ENCODE assay signal across 35 mouse cellular contexts in genomic region chr7:5099796-5100195, GRCm38 (mm10). TPM values are rescaled to one million over a fixed set of nuclear protein-coding genes. Genes with fewer than 3 reads are reported as not detected.
DNase-seq lines count a peak whose midpoint lies in the region; ATAC-seq and TF ChIP-seq lines count a peak whose summit lies in the region.
"Had no signal": no experiment of that assay in that cellular context is flagged by ENCODE, and none has a peak within 500 bp of the region (broad histone marks: within the 10 kb centered on the region; RNA-seq: fewer than 3 reads in every experiment).

No protein-coding gene starts in this region.

- no peak overlapping the region for H3K4me2 ChIP-seq in hindbrain, postnatal 0 days (ENCODE audit: low read depth, low read length)
- no peak overlapping the region for H3K4me2 ChIP-seq in hindbrain, embryonic 13.5 days
- H3K4me2 ChIP-seq: embryonic facial prominence, embryonic 13.5 days; forebrain, embryonic 13.5 days; heart, embryonic 13.5 days; limb, embryonic 13.5 days; liver, embryonic 12.5 days; lung, embryonic 14.5 days; midbrain, embryonic 13.5 days had no signal

- H3K9ac ChIP-seq in hindbrain, postnatal 0 days (replicated peaks; ENCODE audit: low read length) = no peak overlapping the region
- no peak overlapping the region for H3K9ac ChIP-seq in hindbrain, embryonic 13.5 days
- H3K9ac ChIP-seq: embryonic facial prominence, embryonic 13.5 days; forebrain, embryonic 13.5 days; heart, embryonic 13.5 days; limb, embryonic 13.5 days; liver, embryonic 12.5 days; lung, embryonic 14.5 days; midbrain, embryonic 13.5 days had no signal

- no peak for TF ChIP-seq CTCF in hindbrain, postnatal 0 days (IDR thresholded peaks at IDR 0.05; ENCODE audit: low read depth)

- peaks cover 28% of the 10 kb centered on the region for H3K36me3 ChIP-seq in hindbrain, postnatal 0 days (ENCODE audit: insufficient read depth, low read length)
- peaks cover 52% of the 10 kb centered on the region for H3K36me3 ChIP-seq in hindbrain, embryonic 13.5 days

- ATAC-seq in hindbrain, postnatal 0 days = no peak
- no peak for ATAC-seq in hindbrain, embryonic 13.5 days (ENCODE audit: low FRiP score)
- ATAC-seq: forebrain, embryonic 13.5 days; liver, embryonic 12.5 days; midbrain, embryonic 13.5 days had no signal

- 91% methylated on average over 3 of the region's 3 CpGs for WGBS in hindbrain, postnatal 0 days
- WGBS in hindbrain, embryonic 13.5 days = 87% methylated on average over 3 of the region's 3 CpGs

- no peaks in the 10 kb centered on the region for H3K9me3 ChIP-seq in hindbrain, postnatal 0 days (ENCODE audit: low read length)
- no peaks in the 10 kb centered on the region for H3K9me3 ChIP-seq in hindbrain, embryonic 13.5 days
- H3K9me3 ChIP-seq: embryonic facial prominence, embryonic 13.5 days; forebrain, embryonic 13.5 days; heart, embryonic 13.5 days; limb, embryonic 13.5 days; liver, embryonic 12.5 days; midbrain, embryonic 13.5 days had no signal

- H3K4me1 ChIP-seq in hindbrain, postnatal 0 days (ENCODE audit: insufficient read depth, low read length) = no peaks in the 10 kb centered on the region
- no peaks in the 10 kb centered on the region for H3K4me1 ChIP-seq in hindbrain, embryonic 13.5 days (replicated peaks)
- H3K4me1 ChIP-seq: embryonic facial prominence, embryonic 13.5 days; forebrain, embryonic 13.5 days; heart, embryonic 13.5 days; limb, embryonic 13.5 days; liver, embryonic 12.5 days; midbrain, embryonic 13.5 days had no signal

- DNase-seq in hindbrain, postnatal 0 days (ENCODE audit: low spot score) = peak; percentile 5
- DNase-seq in 416B (ENCODE audit: low read depth) (peak; percentile 27), ES-CJ7 (ENCODE audit: low read depth, low spot score) (peak; percentile 29)
- DNase-seq in brain, adult 2 months (ENCODE audit: low read depth, low spot score) = peak; percentile 65
- DNase-seq in embryo, embryonic 10.5 days (ENCODE audit: low spot score) = no peak
- no peak for DNase-seq in ovary, postnatal 36 days (ENCODE audit: low spot score)
- DNase-seq: adrenal gland, postnatal 14 days; cerebellum, adult 11 months; cerebellum, postnatal 10 days; gastrocnemius, postnatal 36 days; heart, adult 2 months; heart, postnatal 14 days; kidney, adult 2 months; kidney, postnatal 25 days; layer of hippocampus, adult 9-11 months; lung, embryonic 14.5 days; right cerebral cortex, postnatal 25 days; spleen, adult 18-20 months; thymus, postnatal 14 days had no signal

- no peak overlapping the region for H3K4me3 ChIP-seq in hindbrain, postnatal 0 days (ENCODE audit: low read length)
- H3K4me3 ChIP-seq in hindbrain, embryonic 13.5 days = no peak overlapping the region
- H3K4me3 ChIP-seq: embryonic facial prominence, embryonic 13.5 days; erythroblast, embryonic 14.5 days; forebrain, embryonic 13.5 days; heart, adult 2 months; heart, embryonic 13.5 days; limb, embryonic 13.5 days; liver, embryonic 12.5 days; megakaryocyte, embryonic 14.5 days; midbrain, embryonic 13.5 days had no signal

- no peaks in the 10 kb centered on the region for H3K27me3 ChIP-seq in hindbrain, postnatal 0 days (ENCODE audit: insufficient read depth, low read length)
- no peaks in the 10 kb centered on the region for H3K27me3 ChIP-seq in hindbrain, embryonic 13.5 days
- H3K27me3 ChIP-seq: embryonic facial prominence, embryonic 13.5 days; forebrain, embryonic 13.5 days; heart, embryonic 13.5 days; limb, embryonic 13.5 days; liver, embryonic 12.5 days; midbrain, embryonic 13.5 days had no signal

- H3K27ac ChIP-seq in hindbrain, postnatal 0 days = no peak overlapping the region
- no peak overlapping the region for H3K27ac ChIP-seq in hindbrain, embryonic 13.5 days
- H3K27ac ChIP-seq: embryonic facial prominence, embryonic 13.5 days; forebrain, embryonic 13.5 days; heart, adult 2 months; heart, embryonic 13.5 days; limb, embryonic 13.5 days; liver, embryonic 12.5 days; midbrain, embryonic 13.5 days had no signal

RNA-seq across cellular contexts. Expression of gene Rfpl4, which starts 17.0 kb away (rescaled TPM):
- total RNA-seq in hindbrain, postnatal 0 days (2014; rRNA removed) = not detected in 2 replicates
- polyA plus RNA-seq in hindbrain, postnatal 0 days (2015; fragmentation: Nextera tagmentation; extraction: Ambion mirVana) = 0.16 TPM in 1 of 2 replicates, not detected in the other
- not detected in 2 replicates for polyA plus RNA-seq in hindbrain, embryonic 13.5 days (2015; fragmentation: Nextera tagmentation; extraction: Ambion mirVana)
- total RNA-seq: adrenal gland, postnatal 14 days; gastrocnemius, postnatal 36 days; heart, adult 2 months; heart, postnatal 14 days; left cerebral cortex, adult 18-20 months; left cerebral cortex, postnatal 25 days; MEL had no signal
- polyA plus RNA-seq: cortical plate, adult 2 months; embryonic facial prominence, embryonic 13.5 days; erythroblast, embryonic 14.5 days; forebrain, embryonic 13.5 days; heart, adult 2 months; hindbrain, embryonic 11.5 days; kidney, adult 2 months; limb, embryonic 13.5 days; liver, embryonic 12.5 days; lung, embryonic 14.5 days; midbrain, embryonic 13.5 days; neural tube, embryonic 11.5 days; stomach, embryonic 14.5 days had no signal

RNA-seq across cellular contexts. Expression of gene Epn1, which starts 19.8 kb away (rescaled TPM):
- 433 and 507 TPM in 2 replicates for total RNA-seq in hindbrain, postnatal 0 days (2014; rRNA removed)
- polyA plus RNA-seq in hindbrain, postnatal 0 days (2015; fragmentation: Nextera tagmentation; extraction: Ambion mirVana) = 107 and 111 TPM in 2 replicates
- 83.8 and 85.6 TPM in 2 replicates for polyA plus RNA-seq in hindbrain, embryonic 13.5 days (2015; fragmentation: Nextera tagmentation; extraction: Ambion mirVana)

RNA-seq across cellular contexts. Expression of gene Rasl2-9, which starts 26.0 kb away (rescaled TPM):
- total RNA-seq in hindbrain, postnatal 0 days (2014; rRNA removed) = not detected in 2 replicates
- polyA plus RNA-seq in hindbrain, postnatal 0 days (2015; fragmentation: Nextera tagmentation; extraction: Ambion mirVana) = 1.1 and 1.2 TPM in 2 replicates
- 0.22 and 0.52 TPM in 2 replicates for polyA plus RNA-seq in hindbrain, embryonic 13.5 days (2015; fragmentation: Nextera tagmentation; extraction: Ambion mirVana)
- total RNA-seq: left cerebral cortex, postnatal 25 days; MEL had no signal
- polyA plus RNA-seq: erythroblast, embryonic 14.5 days; neural tube, embryonic 11.5 days; stomach, embryonic 14.5 days had no signal

RNA-seq across cellular contexts. Expression of gene U2af2, which starts 37.9 kb away (rescaled TPM):
- total RNA-seq in hindbrain, postnatal 0 days (2014; rRNA removed) = 146 and 153 TPM in 2 replicates
- polyA plus RNA-seq in hindbrain, postnatal 0 days (2015; fragmentation: Nextera tagmentation; extraction: Ambion mirVana) = 85.7 and 86.9 TPM in 2 replicates
- polyA plus RNA-seq in hindbrain, embryonic 13.5 days (2015; fragmentation: Nextera tagmentation; extraction: Ambion mirVana) = 112 and 114 TPM in 2 replicates

RNA-seq across cellular contexts. Expression of gene Zfp580, which starts 48.5 kb away (rescaled TPM):
- 69.6 and 90.7 TPM in 2 replicates for total RNA-seq in hindbrain, postnatal 0 days (2014; rRNA removed)
- 117 and 128 TPM in 2 replicates for polyA plus RNA-seq in hindbrain, postnatal 0 days (2015; fragmentation: Nextera tagmentation; extraction: Ambion mirVana)
- polyA plus RNA-seq in hindbrain, embryonic 13.5 days (2015; fragmentation: Nextera tagmentation; extraction: Ambion mirVana) = 67.2 and 69.7 TPM in 2 replicates

Comparison
In these comparisons a context has a peak if more than half of its experiments do, and no peak if none do; other contexts are left out.
1. DNase-seq: peak in hindbrain, postnatal 0 days (single experiment), 416B (single experiment), ES-CJ7 (single experiment) and brain, adult 2 months (single experiment); none in embryo, embryonic 10.5 days (single experiment) and ovary, postnatal 36 days (single experiment).